Mouse (Mus musculus): ENCODE results near the gene Zbtb16.

Zbtb16 gene

GRCm38 (mm10) chr9:48741433-48742077, 94.5 kb downstream of the Zbtb16 start:
- DNase-seq = peak; percentile 46

DNA sequence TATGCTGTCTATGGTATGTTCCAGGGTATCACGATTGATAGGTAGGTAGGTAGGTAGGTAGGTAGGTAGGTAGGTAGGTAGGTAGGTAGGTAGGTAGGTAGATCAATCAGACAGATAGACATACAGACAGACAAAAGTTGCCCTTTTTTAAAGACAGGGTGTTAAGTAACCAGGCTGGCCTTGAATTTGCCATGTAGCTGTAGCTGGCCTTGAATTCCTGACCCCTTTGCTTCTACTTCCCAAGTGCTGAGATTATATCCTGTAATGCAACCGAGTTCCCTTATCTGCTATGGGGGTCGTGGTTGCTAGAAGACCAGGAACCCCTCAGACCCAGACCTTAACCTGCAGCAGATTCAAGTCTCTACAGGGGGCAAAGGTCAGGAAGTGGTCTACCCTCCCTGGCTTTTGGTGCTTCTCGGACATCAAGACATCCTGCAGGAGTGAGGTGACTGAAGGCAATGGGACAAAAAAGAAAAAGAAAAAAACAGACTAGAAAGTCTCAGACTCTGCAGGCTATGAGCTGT, 95.2 kb downstream of the Zbtb16 start:
- DNase-seq = no peak

DNA sequence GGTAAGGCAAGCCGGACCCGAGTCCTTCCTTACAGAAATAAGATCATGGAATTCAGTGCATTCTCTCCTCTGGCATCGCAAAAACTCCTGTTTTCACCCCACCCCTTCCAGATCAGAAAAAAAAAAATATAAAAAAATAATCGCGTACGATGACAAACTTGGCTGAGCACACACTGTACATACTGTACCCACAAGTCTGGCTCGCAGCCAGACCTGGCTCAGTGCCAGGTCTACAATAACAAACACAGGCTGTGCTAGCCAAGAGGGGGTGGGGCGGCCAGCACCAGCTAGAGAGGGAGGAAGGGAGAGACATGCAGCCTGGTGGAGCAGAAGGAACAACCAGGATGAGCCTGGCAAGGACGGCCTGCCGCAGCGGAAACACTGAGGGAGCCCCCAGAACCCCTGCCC, 95.9 kb downstream of the Zbtb16 start:
- DNase-seq = peak; percentile 99

- DNase-seq = peak; percentile 61
Observed at GRCm38 (mm10) chr9:48738795-48739476, 97.1 kb downstream of the Zbtb16 start.

DNA sequence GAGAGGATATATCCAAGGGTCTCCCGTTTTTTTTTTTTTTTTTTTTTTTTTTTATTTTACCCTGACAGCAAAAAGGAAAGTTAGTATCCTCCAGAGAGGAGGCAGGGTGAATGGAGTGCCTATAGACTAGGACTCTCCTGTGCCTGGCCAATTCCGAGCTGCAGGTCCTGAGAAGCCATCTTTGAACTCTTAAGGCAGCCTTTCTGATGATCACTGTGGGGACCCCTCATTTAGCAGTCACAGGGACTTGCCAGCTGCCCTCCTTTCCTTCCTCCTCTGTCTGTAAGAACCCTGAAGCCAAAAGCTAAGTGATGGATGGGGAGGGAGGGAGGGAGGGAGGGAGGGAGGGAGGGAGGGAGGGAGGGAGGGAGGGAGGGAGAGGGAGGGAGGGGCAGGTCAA, 98.1 kb downstream of the Zbtb16 start:
- DNase-seq = peak; percentile 45

GRCm38 (mm10) chr9:48737210-48737850, 98.7 kb downstream of the Zbtb16 start:
- DNase-seq = peak; percentile 91

- peak; percentile 45 for DNase-seq
Observed at GRCm38 (mm10) chr9:48736361-48737209, 99.4 kb downstream of the Zbtb16 start.

DNA sequence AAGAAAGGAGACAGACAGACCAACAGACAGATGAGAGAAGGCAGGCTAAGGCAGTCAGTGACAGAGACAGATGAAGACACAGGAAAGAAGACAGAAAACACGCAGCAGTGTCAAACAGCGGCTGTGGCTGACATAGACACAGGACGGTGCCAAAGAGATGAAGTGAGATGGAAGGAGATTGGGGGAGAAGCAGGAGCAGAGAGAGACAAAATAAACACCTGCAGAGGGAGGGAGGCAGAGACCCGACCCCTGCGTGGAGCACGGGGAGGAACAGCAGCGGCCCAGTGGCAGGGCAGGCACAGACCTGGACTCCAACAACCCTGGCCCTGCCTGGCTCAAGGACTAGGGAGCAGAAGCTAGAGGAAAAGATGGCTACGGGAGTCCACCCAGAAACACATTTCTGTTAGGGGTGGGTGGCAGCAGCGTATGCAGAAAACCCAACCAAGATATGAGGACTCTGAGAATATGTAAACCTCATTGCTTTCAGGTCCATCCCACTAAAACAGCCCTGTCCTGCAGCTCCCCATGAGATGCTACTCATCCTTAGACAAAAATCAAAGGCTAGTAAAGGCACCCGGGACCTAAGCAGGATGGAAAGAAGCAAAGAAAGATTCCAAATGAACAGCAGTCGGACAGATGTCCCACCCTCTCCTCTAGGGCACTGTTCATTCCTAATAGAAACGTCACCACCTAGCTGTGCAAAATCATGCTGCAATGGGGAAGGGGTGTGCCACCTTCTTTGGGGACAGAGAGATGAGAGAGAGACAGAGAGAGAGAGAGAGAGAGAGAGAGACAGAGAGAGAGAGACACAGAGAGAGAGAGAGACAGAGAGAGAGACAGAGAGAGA, 100.3 kb downstream of the Zbtb16 start:
- DNase-seq = no peak

DNA sequence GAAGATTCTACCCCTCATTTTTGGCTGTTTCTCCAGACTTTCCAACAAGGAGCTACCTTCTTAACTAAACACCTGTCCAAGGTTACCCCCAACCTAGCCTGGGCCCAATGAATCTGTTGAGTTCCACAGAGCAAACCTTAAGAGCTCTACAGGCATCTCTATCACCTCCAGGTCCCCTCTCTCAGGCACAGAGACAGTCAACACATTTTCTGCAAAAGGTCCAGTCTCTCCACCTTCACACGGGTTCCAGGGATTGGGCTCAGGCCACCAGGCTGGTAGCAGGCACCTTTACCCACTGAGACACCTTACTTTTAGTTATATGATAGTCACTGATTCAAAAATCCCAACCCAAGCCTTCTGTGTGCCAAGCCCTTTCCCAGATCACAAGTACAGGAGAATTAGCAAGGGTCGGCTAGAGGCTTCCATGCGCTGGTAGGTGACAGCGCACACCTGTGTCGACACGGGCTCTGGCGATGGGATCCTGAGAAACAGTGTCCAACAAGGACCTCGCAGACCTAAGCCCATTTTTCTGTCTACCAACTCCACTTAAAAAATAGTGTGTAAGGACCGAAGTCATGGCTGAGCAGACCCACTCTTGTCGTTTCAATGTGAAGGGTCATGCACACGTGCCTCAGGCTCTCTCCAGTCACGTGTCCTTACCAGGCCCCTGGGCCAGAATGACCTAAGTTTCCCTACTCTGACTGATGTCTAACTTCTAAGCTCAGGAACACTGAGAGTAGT, 101.1 kb downstream of the Zbtb16 start:
- DNase-seq = no peak

GRCm38 (mm10) chr9:48733817-48734544, 102.0 kb downstream of the Zbtb16 start:
- DNase-seq = no peak

GRCm38 (mm10) chr9:48733083-48733482, 102.9 kb downstream of the Zbtb16 start:
- no peak for DNase-seq

GRCm38 (mm10) chr9:48731651-48732536, 104.1 kb downstream of the Zbtb16 start:
- DNase-seq = no peak

DNA sequence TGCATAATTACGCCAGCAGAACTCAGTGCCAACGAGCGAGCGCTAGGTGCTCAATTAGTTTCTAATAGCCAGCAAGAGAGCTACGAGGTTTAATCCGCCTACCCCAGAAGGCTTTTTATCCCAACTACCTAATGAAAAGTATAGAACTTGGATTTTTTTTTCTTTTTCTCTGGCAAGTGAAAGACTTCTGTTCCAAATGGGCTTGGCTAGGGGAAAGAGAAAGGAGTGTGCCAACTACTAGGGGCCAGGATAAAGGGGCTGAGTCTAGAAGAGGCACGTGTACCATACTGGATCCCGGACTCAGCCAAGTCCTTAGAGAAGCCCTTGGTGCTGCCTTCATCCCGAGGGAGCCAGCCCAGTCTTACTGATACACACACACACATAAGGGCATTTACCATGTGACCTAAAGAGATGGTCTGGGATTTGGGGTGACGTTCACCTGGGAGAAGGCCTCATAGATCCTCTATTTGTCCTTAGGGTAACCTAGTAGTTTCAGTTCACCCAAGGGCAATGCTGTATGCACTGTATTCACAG, 105.5 kb downstream of the Zbtb16 start:
- DNase-seq = no peak

- DNase-seq = no peak
Observed at GRCm38 (mm10) chr9:48729471-48729870, 106.6 kb downstream of the Zbtb16 start.

- DNase-seq = no peak
Observed at GRCm38 (mm10) chr9:48728731-48729123, 107.3 kb downstream of the Zbtb16 start.

DNA sequence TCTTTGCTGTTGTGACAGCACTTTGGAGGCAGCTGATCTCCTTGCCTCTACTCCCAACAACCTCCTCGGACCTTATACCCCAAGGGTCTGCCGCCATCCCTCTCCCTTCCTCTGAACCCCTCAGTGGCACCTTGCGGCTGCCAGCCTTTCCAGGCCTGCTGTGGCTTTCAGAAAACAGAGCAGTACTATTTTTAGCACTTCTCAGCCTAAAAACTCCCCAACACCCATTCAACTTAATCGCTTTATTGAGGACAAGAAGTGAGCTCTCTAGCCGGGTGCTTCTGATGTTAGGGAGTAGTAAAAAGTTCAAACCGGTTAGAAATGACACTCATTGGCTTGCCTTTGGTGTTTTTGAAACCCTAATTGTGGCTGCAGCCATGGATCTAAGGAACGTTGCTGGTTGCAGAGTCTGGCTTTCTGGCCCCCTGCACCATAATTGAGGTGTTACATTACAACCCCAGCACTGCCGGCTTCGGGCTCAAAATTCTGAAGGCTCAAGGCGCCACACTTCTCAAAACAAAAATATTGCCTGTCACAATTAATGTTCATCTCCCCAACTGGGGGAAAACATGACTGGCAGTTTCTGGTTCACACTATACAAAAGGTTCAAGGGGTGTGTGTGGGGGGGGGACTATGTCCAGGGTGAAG, 107.8 kb downstream of the Zbtb16 start:
- DNase-seq = no peak

DNA sequence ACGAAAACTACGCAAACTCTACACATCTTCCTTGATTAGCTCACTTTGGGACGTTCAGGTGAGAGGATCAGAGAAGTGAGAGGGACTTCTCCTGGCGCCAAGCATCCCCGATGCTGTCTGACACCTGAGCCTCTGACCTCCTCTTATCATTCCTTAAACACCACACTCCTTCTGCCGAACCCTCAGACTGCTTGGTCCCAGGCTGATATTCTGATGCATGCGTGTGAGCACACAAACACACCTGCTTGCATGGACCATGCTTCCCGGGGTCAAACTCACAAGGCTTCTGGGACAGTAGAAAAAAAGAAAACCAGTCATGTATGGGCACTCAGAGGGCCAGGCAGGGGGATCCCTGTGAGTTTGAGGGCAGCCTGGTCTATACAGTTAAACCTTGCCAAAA, 109.7 kb downstream of the Zbtb16 start:
- no peak for DNase-seq

DNA sequence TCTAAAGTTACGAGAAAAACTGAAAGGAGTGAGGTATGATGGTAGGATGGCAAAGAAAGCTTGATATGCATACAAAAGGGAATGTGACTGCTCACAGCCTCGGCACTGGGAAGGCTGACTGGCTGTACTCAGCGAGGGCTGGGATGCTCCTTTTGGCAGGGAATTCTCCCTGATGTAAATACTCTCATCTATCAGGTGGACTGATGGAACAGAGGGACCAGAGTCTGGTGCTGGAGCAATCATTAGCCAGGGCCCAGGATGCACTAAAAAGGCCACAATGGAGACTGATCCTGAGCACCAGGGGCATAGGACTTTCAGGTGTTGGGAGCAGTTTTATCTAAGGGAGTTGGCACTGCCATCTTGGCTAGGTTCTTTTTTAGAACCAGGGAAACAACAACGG, 110.1 kb downstream of the Zbtb16 start:
- no peak for DNase-seq

- DNase-seq = no peak
Observed at GRCm38 (mm10) chr9:48725161-48725560, 110.9 kb downstream of the Zbtb16 start.

Measured in cerebellum, adult 11-12 months (tissue).